Mouse (Mus musculus): ENCODE measurements around the gene Csrp1.

Csrp1 gene

GRCm38 (mm10) chr1:135777046-135777445 is 57.2 kb downstream of the Csrp1 start:
- DNase-seq = no peak

DNA sequence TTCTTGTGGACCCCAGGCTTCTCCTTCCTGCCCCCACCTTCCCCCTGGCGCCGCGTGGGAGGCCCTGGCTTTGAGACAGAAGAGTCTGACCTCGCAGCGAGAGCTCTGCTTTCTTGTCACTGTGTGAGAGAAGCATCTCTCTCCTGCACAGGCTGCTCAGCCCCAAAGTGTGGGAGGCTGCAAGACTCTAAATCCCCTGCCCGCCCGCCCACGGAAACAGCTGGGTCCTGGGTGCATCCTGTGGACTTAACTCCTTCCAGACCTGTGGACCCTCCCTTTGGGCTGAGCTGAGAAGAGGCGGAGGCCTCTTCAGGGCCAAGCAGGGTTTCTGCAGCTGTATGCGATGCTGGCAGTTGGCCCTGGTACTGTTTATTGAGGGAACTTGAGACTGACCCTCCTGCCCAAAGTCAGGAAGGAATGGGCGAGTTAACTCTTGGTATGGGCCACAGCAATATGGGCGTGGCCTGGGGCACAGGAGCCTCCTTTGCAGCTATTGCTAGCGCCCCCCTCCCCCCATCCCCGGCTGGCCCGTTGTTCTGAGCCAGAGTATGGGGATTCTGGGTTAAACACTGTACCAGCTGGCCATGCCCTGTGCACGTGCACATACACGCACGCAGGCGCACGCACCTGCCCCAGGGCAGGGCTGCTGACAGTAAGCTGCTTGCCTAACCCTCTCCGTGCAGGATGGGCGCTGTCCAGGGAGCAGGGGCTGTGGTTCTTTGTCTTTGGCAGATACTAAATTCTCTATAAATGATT is 59.1 kb downstream of the Csrp1 start, which contains the start of gene Tnni1:
Gene Tnni1 (plus strand): TSS at position 655 of the 756 bp plus-strand sequence.
- no peak for DNase-seq

- no peak for DNase-seq
Observed at GRCm38 (mm10) chr1:135780649-135781048, 60.8 kb downstream of the Csrp1 start.

DNA sequence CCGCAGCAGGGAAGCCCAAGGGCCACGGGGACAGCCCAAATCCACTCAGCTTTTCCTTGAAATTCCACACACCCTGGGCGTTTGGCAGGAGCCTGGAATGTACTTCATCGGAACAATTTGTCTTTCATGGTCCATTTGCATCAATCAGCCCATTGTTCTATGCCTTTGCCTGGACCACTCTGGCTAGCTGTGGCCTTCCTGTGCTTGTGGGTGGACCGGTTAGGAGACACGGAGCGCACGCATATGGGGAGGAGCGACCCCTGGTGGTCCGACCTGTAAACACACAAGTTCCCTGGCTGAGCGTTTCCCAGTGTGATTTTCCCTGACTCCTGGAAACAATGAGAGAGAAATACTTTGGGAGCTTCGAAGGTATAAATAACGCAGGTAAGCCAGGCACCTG is 61.4 kb downstream of the Csrp1 start:
- peak; percentile 23 for DNase-seq

GRCm38 (mm10) chr1:135782816-135783215 is 63.0 kb downstream of the Csrp1 start:
- DNase-seq = peak; percentile 14

DNA sequence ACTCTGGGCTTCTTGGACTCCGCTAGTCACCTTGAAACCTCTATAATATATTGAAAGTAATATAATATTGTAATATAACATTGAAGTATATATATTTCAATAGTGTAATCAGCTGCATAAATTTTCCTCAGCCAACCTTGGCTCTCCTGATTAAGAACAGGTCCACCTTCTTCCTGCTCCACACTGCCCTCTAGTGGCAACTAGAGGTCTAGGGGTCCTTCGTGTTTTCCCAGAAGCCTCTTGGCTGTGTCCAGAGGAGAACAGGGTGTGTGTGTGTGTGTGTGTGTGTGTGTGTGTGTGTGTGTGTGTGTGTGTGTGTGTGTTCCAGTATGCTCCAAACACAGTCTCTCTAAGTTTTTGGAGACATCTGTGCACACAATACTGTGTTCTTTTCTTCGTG is 67.9 kb downstream of the Csrp1 start:
- no peak for DNase-seq

GRCm38 (mm10) chr1:135788708-135789107 is 68.8 kb downstream of the Csrp1 start:
- DNase-seq = no peak

GRCm38 (mm10) chr1:135789815-135790214 is 70.0 kb downstream of the Csrp1 start:
- DNase-seq = no peak

DNA sequence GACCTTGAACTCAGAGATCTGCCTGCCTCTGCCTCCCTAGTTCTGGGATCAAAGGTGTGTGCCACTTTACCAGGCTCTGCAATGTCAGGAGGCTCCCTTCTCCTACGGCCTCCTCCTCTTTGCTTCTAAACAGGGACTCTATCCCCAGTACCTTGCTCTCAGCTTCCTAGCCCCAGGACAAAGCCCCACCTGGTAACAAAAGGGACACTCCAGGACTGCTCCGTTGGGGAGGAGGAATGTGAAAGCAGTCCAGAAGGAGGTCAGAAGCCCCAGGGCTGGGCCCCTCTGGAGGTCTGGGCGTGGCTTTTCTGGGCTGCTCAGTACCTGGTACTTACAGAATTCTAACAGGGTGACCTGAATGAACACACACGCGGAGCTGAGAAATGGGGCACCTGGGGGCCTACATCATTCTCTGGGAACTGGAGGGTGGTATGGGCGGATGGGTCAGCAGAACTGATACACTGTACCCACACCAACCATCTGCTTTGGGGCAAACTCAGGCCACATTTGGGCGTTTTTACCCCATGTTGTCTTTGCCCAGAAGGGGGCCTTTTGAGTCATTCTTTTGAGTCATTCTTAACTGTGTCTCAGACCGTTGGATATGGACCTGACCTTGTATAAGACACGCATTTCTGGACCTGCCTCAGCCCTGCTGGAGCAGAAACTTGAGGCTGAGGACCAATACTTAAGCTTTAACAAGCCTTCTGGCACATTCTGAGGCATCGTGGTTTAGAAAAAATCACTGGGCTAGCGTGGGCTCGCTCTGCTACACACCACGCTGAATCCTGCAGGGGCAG is 72.5 kb downstream of the Csrp1 start:
- DNase-seq = no peak

GRCm38 (mm10) chr1:135793370-135794215 is 73.7 kb downstream of the Csrp1 start:
- no peak for DNase-seq

DNA sequence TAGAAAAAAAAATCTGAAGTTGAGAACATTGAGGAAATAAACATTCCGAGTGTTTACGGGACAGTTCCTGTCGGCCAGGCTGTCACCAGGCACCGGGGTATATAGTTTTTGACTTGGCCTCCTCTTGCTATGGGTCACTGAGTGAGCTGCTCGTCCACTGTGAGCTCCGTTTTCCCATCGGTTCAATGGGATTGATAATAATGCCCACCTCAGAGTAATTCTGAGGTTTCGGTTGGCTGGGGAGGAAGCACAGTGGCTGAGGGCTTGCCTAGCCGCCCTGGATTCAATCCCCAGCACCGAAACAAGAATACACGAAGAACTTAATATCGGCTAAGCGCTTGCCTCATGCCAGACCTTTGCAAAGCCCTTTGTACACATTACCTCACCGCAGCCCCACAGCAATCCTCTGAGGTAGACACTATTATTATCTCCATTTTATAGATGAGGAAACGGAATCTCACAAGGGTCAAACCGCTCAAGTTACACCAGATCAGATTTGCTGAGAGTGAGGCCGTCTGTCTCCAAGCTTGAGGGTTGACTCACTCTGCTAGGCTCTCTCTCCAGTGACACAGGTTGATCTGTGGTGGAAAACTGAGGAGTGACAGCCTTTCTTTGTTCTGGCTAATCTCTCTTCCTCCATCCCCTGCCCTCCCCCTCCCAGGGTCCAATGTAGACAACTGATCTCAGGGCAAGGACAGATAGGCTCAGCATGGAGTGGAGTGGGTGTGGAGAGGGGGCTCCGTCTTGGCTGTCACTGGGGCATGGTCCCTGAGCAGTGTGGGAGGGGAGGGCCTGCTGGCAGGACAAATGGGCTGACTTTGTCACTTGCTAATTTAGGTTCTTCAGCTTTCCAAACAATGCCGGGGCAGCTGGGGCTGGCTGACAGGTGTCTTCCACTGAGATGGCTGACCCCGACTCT is 74.6 kb downstream of the Csrp1 start:
- no peak for DNase-seq

DNA sequence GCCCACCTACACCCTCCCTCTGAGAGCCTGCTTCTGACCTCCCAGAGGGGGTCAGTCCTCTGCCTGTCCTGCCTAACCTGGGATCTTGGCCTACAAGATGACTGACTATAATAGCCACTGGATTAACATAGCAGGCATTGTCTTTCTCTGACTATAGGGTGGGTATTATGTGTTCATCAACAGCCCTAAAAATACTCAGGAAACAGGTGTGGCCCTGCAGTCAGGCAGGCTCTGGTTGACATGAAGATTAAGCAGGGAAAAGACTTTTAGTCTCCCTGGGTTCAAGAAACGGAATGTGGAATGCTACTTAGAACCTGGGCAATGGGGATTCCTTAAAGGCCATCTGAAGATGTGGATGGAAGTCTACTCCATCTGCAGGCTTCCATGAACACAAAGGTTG is 78.6 kb downstream of the Csrp1 start:
- no peak for DNase-seq

- no peak for DNase-seq
Observed at GRCm38 (mm10) chr1:135799109-135799627, 79.3 kb downstream of the Csrp1 start.

DNA sequence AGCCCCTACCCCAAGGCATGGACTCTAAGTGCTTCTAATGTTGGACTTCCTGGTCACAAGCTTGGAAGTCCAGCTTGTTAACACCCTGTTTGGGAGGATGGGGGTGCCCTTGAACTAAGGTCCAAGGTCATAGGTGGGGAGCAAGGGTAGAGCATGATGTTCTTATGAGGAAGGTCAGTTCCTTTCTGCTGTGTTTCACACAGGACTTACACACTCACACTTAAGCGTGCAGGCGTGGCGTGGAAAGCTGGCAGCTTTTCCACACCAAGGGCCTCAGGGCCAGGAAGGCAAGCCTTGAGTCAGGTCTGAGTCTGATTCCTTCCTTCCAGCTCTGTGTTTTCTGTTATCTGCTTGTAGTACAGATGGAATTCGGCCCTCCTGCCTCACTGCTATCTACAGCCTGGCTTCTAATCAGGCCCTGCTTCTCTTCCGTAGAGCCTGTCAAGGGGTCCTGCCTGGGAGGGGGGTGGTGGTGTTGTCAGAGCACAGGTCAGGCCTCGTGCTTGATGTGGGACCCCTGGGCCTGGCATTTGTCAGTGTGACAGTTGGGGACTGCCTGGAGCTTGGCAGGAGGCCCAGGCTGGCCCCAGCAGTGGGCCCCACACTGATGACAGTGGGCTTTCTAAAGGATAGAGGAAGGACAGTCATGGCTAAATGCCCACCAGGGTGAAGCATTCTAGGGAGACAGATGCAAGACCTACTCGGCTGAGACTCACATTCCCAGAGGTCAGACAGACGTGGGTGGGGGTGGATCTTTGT is 80.5 kb downstream of the Csrp1 start:
- no peak for DNase-seq
